Mouse (Mus musculus): ENCODE measurements around the gene Olfr1124. TPM values are rescaled to one million over a fixed set of nuclear protein-coding genes. Genes with fewer than 3 reads are reported as not detected.
"Not testable (repeated sequence)": the region's sequence is repeated elsewhere in the genome, so short reads cannot be mapped to it uniquely, and the experiment has no call there.

The Olfr1124 gene
- not detected for polyA plus RNA-seq (2012; fragmentation: generic; extraction: Trizol)

GRCm38 (mm10) chr2:87429975-87430374 is at the start of gene Olfr1124:
Gene Olfr1124 (plus strand): TSS chr2:87430275.
- Histone ChIP-seq H3K4me2 (ENCODE audit: low read depth) (no peak within 1 kb of the TSS), H3ac (ENCODE audit: control insufficient read depth, insufficient read length) (no peak within 1 kb of the TSS), H3K27me3 (ENCODE audit: control insufficient read depth, insufficient read depth, insufficient read length) (no peaks in the 10 kb centered on the region), H3K36me3 (ENCODE audit: control insufficient read depth, insufficient read depth) (no peaks in the 10 kb centered on the region), H3K4me3 (no peak within 1 kb of the TSS), H3K79me2 (ENCODE audit: control insufficient read depth, insufficient read depth) (no peaks in the 10 kb centered on the region)
- TF ChIP-seq TCF3 (IDR thresholded peaks at IDR 0.05; ENCODE audit: insufficient read length, low read depth) (no peak), SRF (IDR thresholded peaks at IDR 0.05; ENCODE audit: control insufficient read depth, insufficient read length, low read depth) (no peak), USF1 (IDR thresholded peaks at IDR 0.05; ENCODE audit: low read depth) (no peak), E2F4 (IDR thresholded peaks at IDR 0.05; ENCODE audit: insufficient read depth) (no peak), MYOG (IDR thresholded peaks at IDR 0.05; ENCODE audit: control insufficient read depth in 1 of 3, insufficient read depth in 1 of 3, insufficient read length in 2 of 3, low read depth in 2 of 3) (no peak), REST (IDR thresholded peaks at IDR 0.05; ENCODE audit: insufficient read depth, insufficient read length) (no peak), MYOD1 (IDR thresholded peaks at IDR 0.05; ENCODE audit: control insufficient read depth in 1 of 3, insufficient read length in 2 of 3, low read depth in 2 of 3) (no peak), POLR2A (IDR thresholded peaks at IDR 0.05; ENCODE audit: insufficient read length, low read depth) (no peak), POLR2AphosphoS2 (IDR thresholded peaks at IDR 0.05; ENCODE audit: insufficient read length, low read depth) (no peak), TCF12 (IDR thresholded peaks at IDR 0.05; ENCODE audit: insufficient read depth, poor library complexity, severe bottlenecking) (no peak), CEBPB (IDR thresholded peaks at IDR 0.05; ENCODE audit: insufficient read depth, poor library complexity, severe bottlenecking) (no peak), MAX (IDR thresholded peaks at IDR 0.05; ENCODE audit: low read depth) (no peak)

GRCm38 (mm10) chr2:87383935-87384334 is 46.1 kb upstream of the Olfr1124 start:
- H3K36me3 ChIP-seq (ENCODE audit: control insufficient read depth, insufficient read depth), result no peaks in the 10 kb centered on the region
- TF ChIP-seq MYOG (IDR thresholded peaks at IDR 0.05; ENCODE audit: control insufficient read depth in 1 of 3, insufficient read depth in 1 of 3, insufficient read length in 2 of 3, low read depth in 2 of 3) (no peak), POLR2A (IDR thresholded peaks at IDR 0.05; ENCODE audit: insufficient read length, low read depth) (no peak), USF1 (IDR thresholded peaks at IDR 0.05; ENCODE audit: low read depth) (no peak), MYOD1 (IDR thresholded peaks at IDR 0.05; ENCODE audit: control insufficient read depth in 1 of 3, insufficient read length in 2 of 3, low read depth in 2 of 3) (no peak), REST (IDR thresholded peaks at IDR 0.05; ENCODE audit: insufficient read depth, insufficient read length) (no peak)
- H3ac ChIP-seq (ENCODE audit: control insufficient read depth, insufficient read length), result no peak overlapping the region
- no peak overlapping the region for H3K4me3 ChIP-seq
- no peaks in the 10 kb centered on the region for H3K27me3 ChIP-seq (ENCODE audit: control insufficient read depth, insufficient read depth, insufficient read length)
- H3K4me2 ChIP-seq (ENCODE audit: low read depth), result no peak overlapping the region
- H3K79me2 ChIP-seq (ENCODE audit: control insufficient read depth, insufficient read depth), result no peaks in the 10 kb centered on the region

- no peaks in the 10 kb centered on the region for H3K36me3 ChIP-seq (ENCODE audit: control insufficient read depth, insufficient read depth)
- no peak within 1 kb of the TSS for H3K4me2 ChIP-seq (ENCODE audit: low read depth)
- no peak within 1 kb of the TSS for H3ac ChIP-seq (ENCODE audit: control insufficient read depth, insufficient read length)
- H3K79me2 ChIP-seq (ENCODE audit: control insufficient read depth, insufficient read depth), result no peaks in the 10 kb centered on the region
- no peaks in the 10 kb centered on the region for H3K27me3 ChIP-seq (ENCODE audit: control insufficient read depth, insufficient read depth, insufficient read length)
- TF ChIP-seq TCF12 (IDR thresholded peaks at IDR 0.05; ENCODE audit: insufficient read depth, poor library complexity, severe bottlenecking) (no peak), MAX (IDR thresholded peaks at IDR 0.05; ENCODE audit: low read depth) (no peak), MYOG (IDR thresholded peaks at IDR 0.05; ENCODE audit: control insufficient read depth in 1 of 3, insufficient read depth in 1 of 3, insufficient read length in 2 of 3, low read depth in 2 of 3) (no peak), POLR2A (IDR thresholded peaks at IDR 0.05; ENCODE audit: insufficient read length, low read depth) (no peak), CEBPB (IDR thresholded peaks at IDR 0.05; ENCODE audit: insufficient read depth, poor library complexity, severe bottlenecking) (no peak), SRF (IDR thresholded peaks at IDR 0.05; ENCODE audit: control insufficient read depth, insufficient read length, low read depth) (no peak), POLR2AphosphoS2 (IDR thresholded peaks at IDR 0.05; ENCODE audit: insufficient read length, low read depth) (no peak), REST (IDR thresholded peaks at IDR 0.05; ENCODE audit: insufficient read depth, insufficient read length) (no peak), MYOD1 (IDR thresholded peaks at IDR 0.05; ENCODE audit: control insufficient read depth in 1 of 3, insufficient read length in 2 of 3, low read depth in 2 of 3) (no peak), E2F4 (IDR thresholded peaks at IDR 0.05; ENCODE audit: insufficient read depth) (no peak), TCF3 (IDR thresholded peaks at IDR 0.05; ENCODE audit: insufficient read length, low read depth) (no peak), USF1 (IDR thresholded peaks at IDR 0.05; ENCODE audit: low read depth) (no peak)
- no peak within 1 kb of the TSS for H3K4me3 ChIP-seq
These were observed 44.5 kb upstream of the Olfr1124 start, which contains the start of gene Olfr1122 for GRCm38 (mm10) chr2:87385549-87385948. Gene Olfr1122 (plus strand): TSS chr2:87385849.

GRCm38 (mm10) chr2:87393605-87394004 is 36.5 kb upstream of the Olfr1124 start:
- not testable (repeated sequence) for H3K27me3 ChIP-seq (ENCODE audit: control insufficient read depth, insufficient read depth, insufficient read length); H3K4me2 ChIP-seq (ENCODE audit: low read depth); H3K36me3 ChIP-seq (ENCODE audit: control insufficient read depth, insufficient read depth); H3K4me3 ChIP-seq; H3ac ChIP-seq (ENCODE audit: control insufficient read depth, insufficient read length); H3K79me2 ChIP-seq (ENCODE audit: control insufficient read depth, insufficient read depth)

- not testable (repeated sequence) for H3ac ChIP-seq (ENCODE audit: control insufficient read depth, insufficient read length); H3K4me2 ChIP-seq (ENCODE audit: low read depth); H3K27me3 ChIP-seq (ENCODE audit: control insufficient read depth, insufficient read depth, insufficient read length); H3K4me3 ChIP-seq; H3K79me2 ChIP-seq (ENCODE audit: control insufficient read depth, insufficient read depth); H3K36me3 ChIP-seq (ENCODE audit: control insufficient read depth, insufficient read depth)
These were observed 35.4 kb upstream of the Olfr1124 start for GRCm38 (mm10) chr2:87394686-87395085.

- no peak within 1 kb of the TSS for H3ac ChIP-seq (ENCODE audit: control insufficient read depth, insufficient read length)
- no peaks in the 10 kb centered on the region for H3K36me3 ChIP-seq (ENCODE audit: control insufficient read depth, insufficient read depth)
- TF ChIP-seq SRF (IDR thresholded peaks at IDR 0.05; ENCODE audit: control insufficient read depth, insufficient read length, low read depth) (no peak), REST (IDR thresholded peaks at IDR 0.05; ENCODE audit: insufficient read depth, insufficient read length) (no peak), E2F4 (IDR thresholded peaks at IDR 0.05; ENCODE audit: insufficient read depth) (no peak), USF1 (IDR thresholded peaks at IDR 0.05; ENCODE audit: low read depth) (no peak), POLR2AphosphoS2 (IDR thresholded peaks at IDR 0.05; ENCODE audit: insufficient read length, low read depth) (no peak), MYOD1 (IDR thresholded peaks at IDR 0.05; ENCODE audit: control insufficient read depth in 1 of 3, insufficient read length in 2 of 3, low read depth in 2 of 3) (no peak), POLR2A (IDR thresholded peaks at IDR 0.05; ENCODE audit: insufficient read length, low read depth) (no peak), TCF12 (IDR thresholded peaks at IDR 0.05; ENCODE audit: insufficient read depth, poor library complexity, severe bottlenecking) (no peak), CEBPB (IDR thresholded peaks at IDR 0.05; ENCODE audit: insufficient read depth, poor library complexity, severe bottlenecking) (no peak), MAX (IDR thresholded peaks at IDR 0.05; ENCODE audit: low read depth) (no peak)
- H3K79me2 ChIP-seq (ENCODE audit: control insufficient read depth, insufficient read depth), result no peaks in the 10 kb centered on the region
- no peak within 1 kb of the TSS for H3K4me2 ChIP-seq (ENCODE audit: low read depth)
- no peaks in the 10 kb centered on the region for H3K27me3 ChIP-seq (ENCODE audit: control insufficient read depth, insufficient read depth, insufficient read length)
- H3K4me3 ChIP-seq, result no peak within 1 kb of the TSS
These were observed 13.7 kb upstream of the Olfr1124 start, which contains the start of gene Olfr1123 for GRCm38 (mm10) chr2:87416335-87416734. Gene Olfr1123 (plus strand): TSS chr2:87416635.
